Mouse (Mus musculus) CH12.LX (cell line): ENCODE data around the gene Aff1.

Source experiments
- BHLHE40 ChIP-seq: IDR thresholded peaks from 2 replicates; pipeline ENCODE4 v1.6.1; 2011; ENCODE audit warnings: mild to moderate bottlenecking, low read depth, low read length, improper control_type of control experiment
- CTCF ChIP-seq, 2 experiments: IDR thresholded peaks in 1 of 2; conservative IDR thresholded peaks in 1 of 2; 2 replicates each; pipeline ENCODE4 v1.5.1; 2011 to 2012; ENCODE audit warnings: low read depth in 2 of 2, low read length in 2 of 2, improper control_type of control experiment in 1 of 2, inconsistent platforms in 1 of 2, mild to moderate bottlenecking in 1 of 2, moderate library complexity in 1 of 2
- EP300 ChIP-seq: IDR thresholded peaks from 2 replicates; pipeline ENCODE4 v1.6.1; 2011; ENCODE audit warnings: low read length, improper control_type of control experiment
- GABPA ChIP-seq: IDR thresholded peaks from 2 replicates; pipeline ENCODE4 v1.6.1; 2012; ENCODE audit warnings: low read depth, low read length, improper control_type of control experiment, inconsistent platforms; ENCODE audit not compliant: insufficient replicate concordance
- KAT2A ChIP-seq: IDR thresholded peaks from 2 replicates; pipeline ENCODE4 v1.6.1; 2012; ENCODE audit warnings: low read length, improper control_type of control experiment, inconsistent platforms; ENCODE audit not compliant: insufficient replicate concordance
- MXI1 ChIP-seq: IDR thresholded peaks from 2 replicates; pipeline ENCODE4 v1.6.1; 2011; ENCODE audit warnings: mild to moderate bottlenecking, low read depth, low read length, improper control_type of control experiment
- POLR2A ChIP-seq: IDR thresholded peaks from 2 replicates; pipeline ENCODE4 v1.6.1; 2011; ENCODE audit warnings: low read depth, mild to moderate bottlenecking, improper control_type of control experiment, low read length
- POLR2AphosphoS2 ChIP-seq: IDR thresholded peaks from 2 replicates; pipeline ENCODE4 v1.6.1; 2011; ENCODE audit warnings: low read depth, low read length, improper control_type of control experiment
- TCF12 ChIP-seq: IDR thresholded peaks from 2 replicates; pipeline ENCODE4 v1.6.1; 2014; ENCODE audit warnings: low read depth, mild to moderate bottlenecking, inconsistent platforms, low read length, improper control_type of control experiment
- USF1 ChIP-seq: IDR thresholded peaks from 2 replicates; pipeline ENCODE4 v1.6.1; 2014; ENCODE audit warnings: low read depth, mild to moderate bottlenecking, inconsistent platforms, low read length, improper control_type of control experiment
- USF2 ChIP-seq: conservative IDR thresholded peaks from 2 replicates; pipeline ENCODE4 v1.6.1; 2011; ENCODE audit warnings: low read depth, low read length, improper control_type of control experiment

DNA sequence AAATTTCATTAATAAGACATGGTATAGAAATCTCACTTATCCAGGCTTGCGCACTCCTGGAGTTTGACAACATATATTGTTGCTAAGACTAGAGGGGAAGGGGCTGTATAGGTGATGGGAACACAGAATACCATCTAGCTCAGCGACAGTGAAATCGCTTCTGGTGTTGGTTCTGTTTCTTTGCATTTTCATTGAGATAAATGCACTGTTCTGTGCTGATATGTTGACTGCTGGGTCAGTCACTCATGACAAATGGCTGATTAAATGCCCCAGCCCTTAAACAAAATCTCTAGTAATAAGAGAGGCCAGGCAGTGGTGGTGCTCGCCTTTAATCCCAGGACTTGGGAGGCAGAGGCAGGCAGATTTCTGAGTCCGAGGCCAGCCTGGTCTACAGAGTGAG, 47.0 kb downstream of the Aff1 start:
- TF ChIP-seq POLR2AphosphoS2 (no peak), MXI1 (no peak), EP300 (no peak), CTCF (conservative IDR thresholded peaks at IDR 0.05 in 1 of 2, IDR thresholded peaks at IDR 0.05 in 1 of 2; ENCODE audit: low read depth in 2 of 2, low read length in 2 of 2) (no peak), KAT2A (no peak), USF1 (no peak), POLR2A (no peak), TCF12 (no peak), BHLHE40 (no peak), GABPA (no peak), USF2 (no peak)
